Mouse (Mus musculus) frontal cortex, adult 2 months (tissue): Measurements from ENCODE around the gene Pde4b. TPM values are rescaled to one million over a fixed set of nuclear protein-coding genes. Genes with fewer than 3 reads are reported as not detected.
"Not testable (repeated sequence)": the region's sequence is repeated elsewhere in the genome, so short reads cannot be mapped to it uniquely, and the experiment has no call there.

ENCODE experiments used
- DNase-seq, 2 experiments: peaks; one replicate each; pipeline ENCODE4 v3.0.0; 2022; ENCODE audit warnings: low spot score in 1 of 2; ENCODE audit errors: extremely low spot score in 1 of 2
- polyA plus RNA-seq: library from polyadenylated mRNA; depleted of rRNA; stranded (reverse); fragments of >200 nt; gene quantifications from 2 replicates; pipeline ENCODE4 v1.2.3, GENCODE M21; 2012; rRNA removed

Gene Pde4b
- 66.7 and 82.2 TPM in 2 replicates for polyA plus RNA-seq

GRCm38 (mm10) chr4:102087091-102087565 lies at the start of gene Pde4b:
TSS of gene Pde4b (plus strand) at chr4:102087543.
- DNase-seq = no peak

GRCm38 (mm10) chr4:102040190-102040589 lies 47.2 kb upstream of the Pde4b start:
- no peak for DNase-seq

GRCm38 (mm10) chr4:102045183-102046140 lies 41.9 kb upstream of the Pde4b start:
- DNase-seq = no peak

- not testable (repeated sequence) for DNase-seq
Measured at GRCm38 (mm10) chr4:102049368-102049767, 38.0 kb upstream of the Pde4b start.

GRCm38 (mm10) chr4:102061322-102061721 lies 26.0 kb upstream of the Pde4b start:
- no peak for DNase-seq

GRCm38 (mm10) chr4:102069314-102069713 lies 18.0 kb upstream of the Pde4b start:
- DNase-seq = no peak

- DNase-seq = no peak
Measured at GRCm38 (mm10) chr4:102086336-102086735, 1.0 kb upstream of the Pde4b start.

- peak in 1 of 2 experiments; percentile 53 for DNase-seq
Measured at GRCm38 (mm10) chr4:102087566-102088234, 357 bp downstream of the Pde4b start.

GRCm38 (mm10) chr4:102088235-102088867 lies 1.0 kb downstream of the Pde4b start:
- peak in 1 of 2 experiments; percentile 31 for DNase-seq

GRCm38 (mm10) chr4:102095851-102096250 lies 8.5 kb downstream of the Pde4b start:
- peak in 1 of 2 experiments; percentile 69 for DNase-seq

GRCm38 (mm10) chr4:102102241-102102640 lies 14.9 kb downstream of the Pde4b start:
- peak; percentile 32 to 61 for DNase-seq

GRCm38 (mm10) chr4:102104534-102105014 lies 17.2 kb downstream of the Pde4b start:
- no peak for DNase-seq

GRCm38 (mm10) chr4:102106771-102107170 lies 19.4 kb downstream of the Pde4b start:
- no peak for DNase-seq

GRCm38 (mm10) chr4:102119454-102119853 lies 32.1 kb downstream of the Pde4b start:
- no peak for DNase-seq

GRCm38 (mm10) chr4:102136366-102136849 lies 49.1 kb downstream of the Pde4b start:
- no peak for DNase-seq

GRCm38 (mm10) chr4:102138346-102138745 lies 51.0 kb downstream of the Pde4b start:
- DNase-seq = no peak

- no peak for DNase-seq
Measured at GRCm38 (mm10) chr4:102141241-102141640, 53.9 kb downstream of the Pde4b start.

GRCm38 (mm10) chr4:102148766-102149165 lies 61.4 kb downstream of the Pde4b start:
- peak; percentile 83 to 85 for DNase-seq

- no peak for DNase-seq
Measured at GRCm38 (mm10) chr4:102159178-102159577, 71.8 kb downstream of the Pde4b start.

- peak in 1 of 2 experiments; percentile 44 for DNase-seq
Measured at GRCm38 (mm10) chr4:102171636-102172035, 84.3 kb downstream of the Pde4b start.
